Mouse (Mus musculus) natural killer cell, adult 2 months (primary cell): ENCODE measurements at regions not wholly inside any gene's neighbourhood (a gene's known extent, or its start where the extent isn't known, plus 50 kb on each side); places are given as distances from the start of the nearest gene placed in this dataset.
A peak's percentile ranks its signal among the peaks of the same experiment; 100 is the strongest.

Experiments used
- DNase-seq, 2 experiments: peaks; one replicate each; pipeline ENCODE4 v3.0.0; 2022; ENCODE audit warnings: low spot score in 2 of 2

DNA sequence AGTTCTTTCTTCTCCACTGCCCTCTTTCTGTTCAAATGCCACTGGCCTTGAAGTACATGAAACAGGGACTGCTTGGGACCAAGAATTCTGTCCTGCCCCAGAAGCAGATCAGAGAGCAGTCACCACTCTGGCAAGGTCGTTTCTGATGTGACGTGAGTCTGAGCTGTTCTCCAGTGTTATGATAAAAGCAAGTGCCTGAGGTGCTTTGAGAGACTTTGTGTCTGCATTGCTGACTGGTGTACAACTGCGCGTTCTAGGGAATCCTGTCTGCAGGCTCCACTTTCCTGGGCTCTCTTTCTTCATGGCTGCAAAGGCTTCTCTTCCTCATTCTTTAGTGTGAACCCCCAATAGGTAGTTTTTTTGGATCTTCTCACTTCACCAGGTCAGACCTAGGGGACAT lies 356.8 kb upstream of the Acvr2a start:
- DNase-seq: no peak

DNA sequence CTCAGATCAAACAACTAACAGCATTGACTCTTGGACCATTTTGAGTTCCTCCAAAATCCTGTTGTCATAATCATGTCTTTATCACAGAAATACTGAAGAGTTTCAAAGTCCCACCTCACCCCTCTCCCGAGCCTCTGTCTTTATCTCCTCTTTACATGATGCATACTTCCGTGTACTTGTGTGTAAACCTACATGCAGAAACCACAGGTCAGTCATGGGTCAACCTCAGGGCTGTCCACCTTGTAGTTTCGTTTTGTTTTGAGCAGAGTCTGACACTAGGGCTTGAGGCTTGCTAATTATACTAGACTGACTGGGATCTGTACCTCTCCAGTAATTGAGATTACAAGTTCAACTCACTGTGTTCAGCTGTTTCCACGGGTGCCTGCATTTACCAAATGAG lies 348.4 kb upstream of the Acvr2a start:
- peak in 1 of 2 experiments; percentile 39 for DNase-seq

DNA sequence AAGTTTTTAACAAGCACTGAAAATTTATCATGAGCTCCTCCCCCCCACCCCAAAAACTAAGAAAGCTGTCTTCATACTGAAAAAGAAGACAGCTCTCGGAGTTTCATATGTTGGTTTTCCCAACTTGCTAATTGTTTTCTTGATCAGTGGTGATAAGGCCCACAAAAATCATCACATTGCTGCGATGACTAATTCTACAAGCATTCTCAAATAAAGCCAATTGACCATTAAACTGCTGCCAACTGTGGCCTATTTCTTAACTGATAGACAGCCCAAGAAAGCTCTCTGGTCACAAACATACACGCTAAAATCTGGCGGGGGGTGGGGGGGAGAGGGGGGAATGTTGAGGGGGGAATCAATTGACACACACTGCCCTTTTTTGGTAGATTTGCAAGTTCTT lies 345.0 kb upstream of the Acvr2a start:
- DNase-seq: no peak

DNA sequence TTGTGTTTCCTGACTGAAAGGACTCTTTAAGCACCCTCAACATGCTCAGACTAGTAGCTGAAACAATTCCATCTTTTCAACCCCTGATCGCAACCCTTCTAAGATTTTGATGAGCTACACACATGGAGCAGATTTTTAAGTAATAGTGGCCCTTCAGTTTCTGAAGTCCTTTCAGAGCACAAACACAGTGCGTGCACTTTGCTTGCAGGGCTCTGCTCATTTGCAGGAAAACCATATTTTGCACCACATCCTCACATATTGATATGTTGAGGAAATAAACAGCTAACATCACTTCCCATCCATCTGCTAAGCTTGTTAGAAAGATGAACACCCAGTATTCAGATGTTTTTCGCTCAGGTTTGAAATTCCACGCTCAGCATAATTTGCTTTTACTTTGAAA lies 344.6 kb upstream of the Acvr2a start:
- DNase-seq: no peak

DNA sequence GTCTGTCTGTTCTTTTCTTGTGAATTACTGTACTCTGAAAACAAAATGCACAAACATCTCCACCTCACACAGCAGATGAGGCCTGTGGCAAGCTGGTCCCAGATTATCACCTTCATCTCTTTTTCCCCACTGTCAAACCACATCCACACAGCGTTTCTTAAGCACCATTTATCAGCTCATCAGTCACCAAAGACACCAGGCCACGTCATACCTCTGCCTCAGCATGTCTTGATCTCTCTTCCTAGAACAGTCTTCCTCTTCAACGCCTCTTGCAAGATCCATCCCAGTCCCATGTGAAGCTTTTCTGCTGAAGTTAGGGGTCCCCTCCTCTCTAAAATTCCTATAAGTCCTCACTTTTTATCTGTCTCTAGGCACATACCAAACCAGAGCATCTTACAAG lies 340.8 kb upstream of the Acvr2a start:
- peak; percentile 29 to 56 for DNase-seq

DNA sequence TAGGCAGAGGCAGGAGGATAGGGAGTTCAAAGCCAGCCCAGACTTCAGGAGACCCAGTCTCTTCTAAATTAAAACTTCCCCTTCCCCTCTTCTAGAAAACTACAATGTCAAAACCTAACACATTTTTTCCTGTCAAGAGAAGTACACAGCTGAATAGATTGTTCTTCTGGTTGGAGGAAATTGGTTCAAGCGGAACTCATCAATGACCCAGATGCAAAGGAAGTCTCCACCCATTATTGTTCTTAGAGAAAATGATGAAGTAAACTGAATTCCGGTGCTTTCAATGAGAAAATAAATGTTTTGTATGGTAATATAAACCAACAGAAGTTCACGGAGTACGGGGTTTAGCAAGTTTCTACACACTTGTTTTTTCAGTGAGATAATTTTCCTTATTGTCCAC lies 339.3 kb upstream of the Acvr2a start:
- DNase-seq: no peak

DNA sequence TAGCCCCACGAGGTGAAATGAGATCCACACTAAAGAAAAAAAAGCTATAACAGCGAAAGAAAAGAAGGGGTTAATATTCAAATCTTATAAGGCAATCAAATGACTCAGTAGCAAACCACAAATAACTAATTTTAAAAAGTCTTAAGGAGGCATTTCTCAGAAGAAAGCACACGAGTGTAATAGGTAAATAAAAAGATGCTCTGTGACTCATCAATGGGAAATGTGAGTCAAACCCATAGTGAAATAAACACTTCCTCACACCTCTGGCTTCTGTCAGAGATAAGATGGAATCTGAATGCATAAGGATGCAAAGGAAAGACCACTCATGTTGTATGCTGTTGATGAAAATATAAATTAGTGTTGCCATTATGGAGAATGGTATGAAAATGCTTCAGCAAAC lies 337.1 kb upstream of the Acvr2a start:
- DNase-seq: no peak

DNA sequence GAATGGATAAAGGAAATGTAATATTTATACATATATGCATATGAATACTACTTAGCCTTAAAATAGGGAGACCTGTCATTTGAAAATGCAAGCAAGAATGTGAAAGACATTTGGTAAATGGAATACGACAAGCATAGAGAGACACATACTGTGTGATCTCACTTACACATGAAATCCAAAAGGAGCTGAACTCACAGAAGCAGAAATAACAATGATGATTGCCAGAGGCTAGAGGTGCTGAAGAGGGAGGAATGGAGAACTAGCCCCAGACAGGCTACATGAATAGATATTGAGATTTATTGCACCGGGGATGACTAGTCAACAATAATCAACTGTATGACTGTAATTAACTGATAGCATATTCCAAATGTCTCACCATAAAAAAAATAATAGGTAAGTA lies 336.6 kb upstream of the Acvr2a start:
- DNase-seq: no peak

DNA sequence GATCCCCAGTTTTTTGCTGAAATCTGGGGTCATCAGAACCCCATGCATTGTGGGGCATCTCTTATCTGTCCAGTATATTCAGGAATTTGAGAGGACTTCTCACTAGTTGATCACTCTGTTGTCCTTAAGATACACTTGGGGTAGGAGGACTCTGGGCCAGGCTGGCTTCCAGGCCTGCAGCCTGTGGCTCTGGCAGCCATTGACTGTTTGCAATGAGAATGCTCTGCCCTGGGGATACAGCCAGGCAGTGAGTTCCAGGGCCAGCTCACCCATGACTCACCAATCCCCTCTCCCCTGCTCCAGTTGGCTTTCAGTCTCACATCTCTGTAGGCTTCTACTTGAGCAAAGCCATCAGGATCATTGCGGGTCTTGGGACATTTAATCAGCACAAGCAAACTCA lies 334.3 kb upstream of the Acvr2a start:
- DNase-seq: no peak

DNA sequence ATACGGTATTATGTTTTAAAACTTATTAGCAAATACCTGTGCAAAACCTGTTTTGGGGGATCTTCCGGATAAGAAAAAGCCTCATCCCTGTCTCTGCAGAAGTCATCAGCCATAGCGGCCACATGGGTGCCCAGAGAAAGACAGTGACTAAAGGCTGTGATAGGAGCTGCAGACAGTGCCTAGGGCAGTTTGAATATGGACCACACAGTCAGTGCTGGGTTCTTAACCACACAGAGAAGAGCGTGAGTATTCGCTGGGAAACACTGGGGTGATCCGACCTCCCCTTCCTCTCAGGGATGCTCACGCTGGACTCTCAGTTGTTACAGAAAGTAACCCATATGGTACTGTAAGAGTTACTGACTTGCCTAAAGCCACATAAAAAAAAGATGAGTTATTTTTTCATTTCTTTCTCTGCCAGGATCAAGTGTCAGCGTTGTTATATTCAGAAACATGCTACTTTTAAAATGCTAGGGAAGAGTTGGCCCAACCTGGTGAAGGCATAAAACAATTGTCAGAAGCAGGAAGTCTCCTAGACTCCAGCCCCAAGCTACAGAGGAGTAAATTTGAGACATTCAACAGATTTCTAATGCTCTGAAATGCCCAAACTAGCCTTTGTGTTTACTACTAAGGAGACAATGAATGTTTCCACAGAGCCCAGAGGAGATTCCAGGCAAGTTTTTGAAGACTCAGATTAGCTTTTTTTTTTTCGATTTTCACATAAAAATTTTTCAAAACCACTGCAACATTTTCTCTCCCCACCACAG lies 333.3 kb upstream of the Acvr2a start:
- DNase-seq: no peak

DNA sequence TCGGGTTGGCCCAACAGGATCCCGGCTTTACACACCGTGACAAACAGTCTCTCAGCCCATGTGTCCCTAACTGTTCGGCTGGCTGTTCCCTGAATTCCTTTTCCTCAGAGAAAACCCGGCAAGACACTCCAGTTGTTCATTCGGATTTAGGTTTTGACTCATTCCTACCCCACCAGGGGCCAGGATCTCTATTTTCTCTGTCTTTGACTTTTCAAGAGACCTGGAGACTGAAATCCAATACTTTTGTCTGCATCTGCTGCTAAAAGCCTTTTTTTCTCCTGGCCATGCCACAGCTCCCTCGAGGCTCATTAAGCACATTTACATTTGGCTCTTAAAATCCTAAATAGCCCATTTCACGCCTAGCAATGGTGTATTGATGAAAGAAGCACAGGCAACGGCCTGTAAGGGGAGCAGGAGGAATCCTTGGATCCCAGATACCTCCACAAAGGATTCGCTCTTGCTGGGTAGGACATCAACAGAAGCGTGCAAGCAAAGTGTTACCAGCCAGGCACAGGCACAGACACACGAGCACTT lies 332.6 kb upstream of the Acvr2a start:
- DNase-seq: no peak

DNA sequence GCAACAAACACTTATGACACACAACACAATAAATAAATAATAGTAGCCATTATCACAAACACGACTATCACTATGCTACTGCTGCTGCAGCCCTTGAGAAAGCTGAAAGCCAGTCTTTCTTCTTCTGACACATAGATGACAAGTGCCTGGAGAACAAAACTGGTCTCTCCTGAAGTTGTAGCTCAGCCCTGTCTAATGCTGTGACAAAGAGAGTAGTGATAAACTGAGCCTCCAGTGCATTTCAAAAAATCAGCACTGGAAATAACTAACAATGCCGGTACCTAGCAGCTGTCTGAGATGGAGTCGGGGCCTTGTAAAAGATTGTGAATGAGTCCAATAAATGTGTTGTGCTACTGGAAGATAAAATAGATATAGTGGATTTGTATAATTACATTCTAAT lies 320.3 kb upstream of the Acvr2a start:
- DNase-seq: no peak

DNA sequence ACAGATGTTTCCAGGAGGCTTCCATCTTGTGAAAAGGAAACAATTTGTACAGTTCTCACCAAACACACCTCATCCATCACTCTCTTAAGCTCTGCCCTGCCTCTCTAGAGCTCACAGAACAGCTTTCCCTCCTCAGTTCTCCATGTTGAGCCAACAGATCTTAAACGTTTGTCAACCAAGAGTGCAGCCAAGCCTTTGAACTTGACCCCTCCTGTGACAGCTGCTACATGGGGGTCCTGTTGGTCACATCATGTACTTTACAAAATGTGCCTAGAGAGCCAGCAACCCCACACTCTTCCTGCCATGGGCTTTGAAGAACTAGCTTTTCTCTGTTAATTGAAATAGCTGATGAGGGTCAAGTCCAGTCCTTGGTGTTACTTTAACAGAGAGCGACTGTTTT lies 319.8 kb upstream of the Acvr2a start:
- DNase-seq: no peak

DNA sequence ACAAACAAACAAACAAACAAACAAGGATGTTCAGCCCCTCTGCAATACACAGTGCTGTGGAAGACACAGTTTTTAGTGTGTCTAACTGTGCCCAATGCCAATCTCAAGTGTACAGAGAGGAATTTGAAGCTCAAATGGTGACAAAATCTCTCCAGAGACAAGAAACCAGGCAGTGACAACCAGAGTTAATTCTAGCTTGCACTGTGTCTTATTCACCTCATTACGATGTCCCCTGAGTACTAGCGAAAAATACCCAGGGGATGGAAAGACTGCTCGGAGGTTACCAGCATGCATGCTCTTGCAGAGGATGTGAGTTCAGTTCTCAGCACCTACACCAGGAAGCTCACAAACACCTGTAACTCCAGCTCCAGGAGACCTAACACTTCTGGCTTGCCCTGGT lies 319.3 kb upstream of the Acvr2a start:
- no peak for DNase-seq

DNA sequence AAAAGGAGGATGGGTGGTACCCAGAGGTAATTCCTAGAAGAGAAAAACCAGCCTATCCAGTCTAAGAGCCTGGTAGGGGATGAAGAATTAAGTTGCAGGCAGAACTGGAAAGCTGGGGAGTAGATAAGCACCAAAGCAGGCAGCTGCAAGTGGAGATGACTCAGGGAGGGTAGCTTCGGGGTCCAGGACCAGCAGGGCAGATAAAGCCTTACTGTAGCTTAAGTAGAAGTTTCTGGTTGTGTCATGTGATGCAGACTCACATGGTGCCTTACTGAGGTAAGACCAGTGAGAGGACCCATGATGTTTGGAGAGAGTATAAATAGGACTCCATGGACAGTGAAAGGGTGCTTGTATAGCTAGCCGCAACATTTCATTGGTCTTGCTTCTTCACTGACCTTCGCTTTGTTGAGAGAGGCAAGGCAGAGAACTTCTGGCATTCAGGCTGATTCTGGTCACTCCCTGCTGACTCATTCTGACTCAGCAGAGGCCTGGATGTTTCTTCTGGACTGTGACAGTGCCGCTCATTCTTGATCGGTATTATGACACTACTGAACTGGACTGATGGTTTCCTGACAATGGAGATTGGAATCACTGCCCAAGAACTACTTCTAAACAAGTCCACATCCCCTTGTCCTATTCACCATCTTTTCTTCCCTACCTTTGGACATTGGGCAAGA lies 315.7 kb upstream of the Acvr2a start:
- no peak for DNase-seq

DNA sequence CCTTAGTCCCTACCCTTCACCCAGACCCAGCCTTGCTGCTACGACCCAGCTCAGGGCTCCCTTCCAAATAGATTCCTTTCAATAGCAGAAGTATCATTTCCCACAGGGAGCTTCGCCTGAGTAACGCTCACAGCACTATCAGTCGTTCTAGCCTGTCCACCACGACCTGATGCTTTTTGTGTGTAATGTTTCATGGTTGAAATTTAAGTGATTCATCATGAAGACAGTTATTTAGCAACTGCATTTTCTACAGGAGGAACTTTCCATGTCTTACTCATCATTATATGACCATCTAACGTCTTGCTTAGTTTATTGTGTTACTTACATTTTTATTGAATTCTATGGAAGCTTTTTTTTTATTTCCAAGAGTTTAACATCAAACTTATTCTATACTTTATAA lies 314.5 kb upstream of the Acvr2a start:
- DNase-seq: no peak

DNA sequence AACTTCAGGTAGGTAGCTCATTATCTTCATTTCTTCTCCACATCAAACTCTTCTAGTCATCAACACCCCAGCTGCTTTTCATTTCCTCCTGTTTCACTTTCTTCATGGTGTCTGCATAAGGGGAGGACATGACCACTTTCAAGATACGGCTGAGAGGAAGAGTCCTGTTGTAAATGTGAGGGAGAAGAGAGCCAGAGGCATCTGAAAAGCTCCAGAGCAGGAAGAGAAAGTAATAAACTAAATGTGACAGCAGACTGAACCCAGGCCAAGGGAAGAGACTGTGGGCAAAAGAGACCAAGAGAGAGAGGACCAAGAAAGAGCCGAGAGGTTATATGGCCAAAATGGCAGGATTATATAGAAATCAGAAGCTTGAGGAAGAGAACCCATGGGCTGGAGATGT lies 312.5 kb upstream of the Acvr2a start:
- no peak for DNase-seq

DNA sequence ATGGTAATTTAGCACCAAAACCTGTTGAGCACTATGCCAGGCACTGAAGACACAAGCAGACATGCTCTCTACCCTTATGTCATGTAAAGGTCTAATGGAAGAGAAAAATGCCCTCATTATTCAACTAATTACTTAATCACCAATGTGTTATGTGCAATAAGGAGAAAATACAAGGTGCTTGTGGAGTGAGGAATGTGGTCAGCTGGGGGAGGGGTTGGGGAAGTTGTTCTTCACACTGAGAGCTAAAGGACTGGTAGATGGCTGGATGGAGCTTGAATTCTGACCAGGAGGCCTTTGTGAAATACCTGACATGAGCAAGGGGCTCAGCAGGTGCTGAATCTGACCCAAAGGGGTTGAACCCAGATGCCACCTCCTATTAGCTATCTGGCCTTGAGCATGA lies 300.1 kb upstream of the Acvr2a start:
- DNase-seq: no peak

DNA sequence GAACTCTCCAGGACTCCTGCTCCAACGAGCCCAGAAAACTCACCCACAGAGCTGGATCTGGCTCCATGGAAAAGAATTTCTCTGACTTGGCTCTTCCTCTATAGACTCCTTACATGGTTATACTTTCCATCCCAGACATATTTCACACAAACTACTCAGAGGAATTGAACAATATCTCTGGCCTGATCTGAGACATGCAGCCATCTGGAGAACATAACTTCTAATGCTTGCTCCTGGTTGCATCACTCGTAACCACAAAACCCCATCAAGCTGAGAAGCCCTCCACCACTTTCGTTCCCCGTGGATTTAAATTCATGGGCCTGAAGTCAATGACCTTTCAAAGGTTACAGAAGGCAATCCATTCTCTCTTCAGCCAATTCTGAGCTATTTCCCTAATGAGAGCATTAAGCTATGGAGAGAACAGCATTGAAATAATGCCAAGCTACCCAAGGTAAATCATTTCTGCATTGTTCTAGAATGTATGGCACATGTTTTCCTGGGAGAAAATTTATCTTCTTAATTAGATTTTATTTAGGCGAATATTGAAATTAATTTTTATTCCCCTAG lies 294.0 kb upstream of the Acvr2a start:
- no peak for DNase-seq

DNA sequence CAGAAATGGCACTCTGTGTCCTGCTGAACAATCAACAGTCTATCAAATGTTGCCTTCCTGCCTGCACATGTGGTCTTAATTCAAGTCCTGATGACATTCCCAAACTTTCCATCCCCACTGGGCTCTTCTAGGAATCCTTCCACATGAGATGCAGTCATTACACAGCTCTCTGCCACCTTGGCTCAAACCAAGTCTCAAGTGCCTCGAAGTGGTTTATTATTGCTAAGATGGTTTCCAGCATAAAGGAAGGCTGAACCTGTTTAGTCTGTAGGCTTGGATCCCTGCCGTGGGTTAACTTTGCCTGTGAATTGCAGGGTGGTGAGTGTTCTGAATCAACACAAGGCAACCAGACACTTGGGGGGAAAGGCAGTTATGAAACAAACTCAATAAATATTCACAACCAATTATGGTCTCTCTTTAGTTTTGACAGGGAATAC lies 293.4 kb upstream of the Acvr2a start:
- no peak for DNase-seq

DNA sequence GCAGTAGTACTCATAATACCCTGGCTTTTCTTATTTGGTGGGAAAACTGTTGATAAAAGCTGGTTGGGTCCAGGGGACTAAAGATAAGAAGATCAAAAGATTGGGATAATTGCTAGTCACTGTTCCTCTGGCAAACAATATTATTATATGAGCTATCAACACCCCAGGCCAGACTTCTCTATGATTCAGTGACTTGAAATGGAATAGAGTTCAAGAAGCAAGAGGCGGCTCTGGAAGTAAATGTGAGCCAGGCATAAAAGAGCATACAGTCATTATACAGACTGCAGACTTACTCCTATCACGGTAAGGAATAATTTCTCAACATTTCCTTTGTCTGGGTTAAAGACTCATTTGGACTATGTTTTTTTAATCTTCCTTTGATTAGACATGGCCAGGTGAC lies 278.5 kb upstream of the Acvr2a start:
- DNase-seq: no peak

DNA sequence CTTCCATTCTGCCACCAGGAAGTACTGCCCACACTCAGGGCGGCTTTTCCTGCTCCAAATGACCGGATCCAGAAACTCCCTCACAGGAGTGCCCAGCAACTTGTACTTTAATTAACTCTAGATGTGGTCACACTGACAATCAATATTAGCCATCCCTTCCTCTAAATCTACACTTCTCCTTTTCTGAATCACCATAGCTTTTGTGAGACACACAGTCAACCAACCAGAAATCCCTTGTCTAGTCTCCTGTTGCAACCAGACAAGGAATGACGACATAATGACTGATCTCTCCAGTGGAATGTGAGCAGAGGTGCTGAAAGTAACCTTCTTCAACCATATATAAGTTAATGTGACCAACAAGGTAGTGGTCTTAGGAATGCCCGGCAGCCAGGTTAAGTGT lies 277.0 kb upstream of the Acvr2a start:
- DNase-seq: no peak
